Mouse (Mus musculus) megakaryocyte, embryonic 14.5 days (primary cell): ENCODE measurements around the gene Prlh. TPM values are rescaled to one million over a fixed set of nuclear protein-coding genes. Genes with fewer than 3 reads are reported as not detected.

Source experiments
- H3K27me3 ChIP-seq: replicated peaks from 2 replicates; pipeline ENCODE3; 2012; ENCODE audit warnings: inconsistent platforms
- H3K36me3 ChIP-seq: replicated peaks from 2 replicates; pipeline ENCODE3; 2012; ENCODE audit warnings: low read length, inconsistent platforms, mixed read lengths
- H3K4me1 ChIP-seq: 2 replicates; pipeline ENCODE4 v1.6.1; 2012; ENCODE audit warnings: inconsistent platforms
- H3K4me3 ChIP-seq: replicated peaks from 2 replicates; pipeline ENCODE3; 2012; ENCODE audit warnings: moderate library complexity, mild to moderate bottlenecking, inconsistent platforms
- H3K9me3 ChIP-seq: 2 replicates; pipeline ENCODE4 v1.6.1; 2012; ENCODE audit warnings: inconsistent platforms
- FLI1 ChIP-seq: IDR thresholded peaks from 2 replicates; pipeline ENCODE4 v1.6.1; 2012; ENCODE audit warnings: low read length, inconsistent platforms, mixed read lengths
- GATA1 ChIP-seq: IDR thresholded peaks from 3 replicates; pipeline ENCODE4 v1.6.1; 2012; ENCODE audit warnings: mixed read lengths, low read length, inconsistent platforms, borderline replicate concordance
- polyA plus RNA-seq: library from polyadenylated mRNA; stranded (reverse); fragments of >175 nt; gene quantifications from 2 replicates; pipeline ENCODE4 v1.2.3, GENCODE M21; 2012; ENCODE audit warnings: low replicate concordance; ENCODE audit not compliant: insufficient read depth

The Prlh gene
- polyA plus RNA-seq, 1 experiment: not detected

DNA sequence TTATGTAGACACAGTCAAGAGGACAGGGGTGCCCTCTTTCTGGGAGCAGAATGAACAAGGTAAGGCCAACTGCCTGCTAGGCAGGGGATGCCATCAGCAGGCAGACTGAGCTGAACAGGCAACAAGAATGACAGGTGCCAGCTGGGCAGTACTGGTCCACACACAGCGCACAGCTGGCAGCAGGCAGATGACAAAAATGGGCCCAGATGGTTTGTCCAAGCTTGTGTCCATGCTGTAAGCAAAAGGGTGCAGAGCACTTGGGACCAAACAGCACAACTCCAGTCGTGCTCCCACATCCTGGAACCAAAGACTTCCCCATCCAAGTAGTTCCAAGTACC lies 20.6 kb downstream of the Prlh start:
- H3K4me1 ChIP-seq: peaks cover 79% of the 10 kb centered on the region
- H3K27me3 ChIP-seq: peaks cover 15% of the 10 kb centered on the region
- no peaks in the 10 kb centered on the region for H3K36me3 ChIP-seq
- peak overlapping the region; percentile 83 for H3K4me3 ChIP-seq
- TF ChIP-seq FLI1: no peak
- no peak for TF ChIP-seq GATA1
- no peaks in the 10 kb centered on the region for H3K9me3 ChIP-seq

GRCm38 (mm10) chr1:90974906-90975649 lies 22.2 kb downstream of the Prlh start:
- Histone ChIP-seq H3K36me3 (no peaks in the 10 kb centered on the region), H3K9me3 (no peaks in the 10 kb centered on the region), H3K4me3 (peak overlapping the region; percentile 88), H3K4me1 (peaks cover 65% of the 10 kb centered on the region), H3K27me3 (peaks cover 11% of the 10 kb centered on the region)
- no peak for TF ChIP-seq GATA1
- TF ChIP-seq FLI1: peak; percentile 58; the same call in 1 of the 2 replicates

GRCm38 (mm10) chr1:90975960-90976359 lies 23.1 kb downstream of the Prlh start:
- TF ChIP-seq GATA1 (no peak), FLI1 (no peak)
- Histone ChIP-seq H3K27me3 (peaks cover 6% of the 10 kb centered on the region), H3K4me1 (peaks cover 61% of the 10 kb centered on the region), H3K36me3 (no peaks in the 10 kb centered on the region), H3K4me3 (no peak overlapping the region), H3K9me3 (no peaks in the 10 kb centered on the region)

DNA sequence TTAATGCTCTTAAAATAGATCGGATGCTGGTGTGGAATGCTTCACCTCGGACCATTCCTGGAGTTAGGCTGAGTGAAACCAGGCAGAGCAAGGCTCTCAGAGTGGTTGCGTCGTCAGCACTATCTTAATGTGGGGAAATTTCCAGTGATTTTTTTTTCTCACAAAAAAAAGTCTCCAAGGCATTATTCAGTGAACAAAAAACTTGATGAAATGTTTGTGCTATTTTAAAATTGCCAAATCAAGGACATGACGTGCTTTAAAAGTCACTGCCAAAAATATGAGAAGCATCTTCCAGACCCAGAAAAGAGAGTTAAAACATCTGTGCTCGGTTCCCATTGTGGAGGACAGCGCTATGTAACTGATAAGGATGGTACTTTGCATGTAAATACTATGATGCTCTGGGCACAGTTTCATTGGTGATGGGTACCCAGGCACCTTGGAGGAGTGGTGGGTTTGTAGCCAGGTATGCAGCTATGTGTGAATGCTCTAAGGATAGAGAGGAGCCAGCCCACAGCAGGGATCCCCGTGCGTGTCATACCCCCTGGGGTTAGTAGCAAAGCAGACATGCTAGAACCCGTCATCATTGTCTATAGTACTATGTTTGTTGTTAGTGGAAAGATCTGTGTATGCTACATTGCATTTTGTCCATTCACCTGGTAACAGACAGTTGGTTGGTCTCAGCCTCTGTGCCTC lies 27.9 kb downstream of the Prlh start:
- Histone ChIP-seq H3K4me1 (peaks cover 19% of the 10 kb centered on the region), H3K4me3 (no peak overlapping the region), H3K9me3 (peaks cover 12% of the 10 kb centered on the region), H3K36me3 (no peaks in the 10 kb centered on the region), H3K27me3 (peaks cover 6% of the 10 kb centered on the region)
- TF ChIP-seq FLI1: no peak
- TF ChIP-seq GATA1: no peak

DNA sequence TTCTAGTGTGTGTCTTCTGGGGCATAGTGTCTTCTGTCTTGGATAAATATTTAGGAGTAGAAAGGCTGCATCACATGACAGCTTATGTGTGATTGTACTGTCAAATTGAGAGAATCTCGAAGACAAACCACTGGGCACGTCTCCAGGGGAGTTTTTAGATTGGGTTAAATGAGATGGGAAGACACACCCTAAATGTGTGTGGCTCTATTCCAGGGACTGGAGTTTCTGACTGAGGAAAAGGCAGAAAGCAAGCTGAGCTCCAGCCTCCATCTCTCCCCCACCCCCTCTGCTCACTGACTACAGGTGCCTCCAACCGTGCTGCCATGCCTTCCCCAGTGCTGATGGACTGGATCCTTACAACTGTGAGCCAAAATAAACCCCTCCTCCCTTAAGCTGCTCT lies 28.4 kb downstream of the Prlh start:
- no peak overlapping the region for H3K4me3 ChIP-seq
- no peaks in the 10 kb centered on the region for H3K36me3 ChIP-seq
- H3K27me3 ChIP-seq: peaks cover 6% of the 10 kb centered on the region
- TF ChIP-seq GATA1 (no peak), FLI1 (no peak)
- peaks cover 12% of the 10 kb centered on the region for H3K9me3 ChIP-seq
- H3K4me1 ChIP-seq: peaks cover 13% of the 10 kb centered on the region

DNA sequence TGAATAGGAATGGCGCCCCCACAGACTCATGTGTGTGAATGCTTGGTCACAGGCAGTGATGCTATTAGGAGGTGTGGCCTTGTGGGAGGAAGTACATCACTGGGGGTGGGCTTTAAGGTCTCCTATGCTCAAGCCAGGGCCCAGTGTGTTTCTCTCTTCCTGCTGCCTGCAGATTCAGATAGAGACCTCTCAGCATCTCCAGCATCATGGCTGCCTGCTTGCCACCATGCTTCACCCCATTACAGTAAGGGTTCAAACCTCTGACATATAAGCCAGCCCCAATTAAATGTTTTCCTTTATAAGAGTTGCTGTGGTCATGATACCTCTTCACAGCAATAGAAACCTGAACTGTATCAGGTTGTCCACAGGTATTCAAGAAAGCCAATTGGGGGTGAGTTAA lies 43.0 kb downstream of the Prlh start:
- H3K9me3 ChIP-seq: peaks cover 11% of the 10 kb centered on the region
- TF ChIP-seq FLI1 (no peak), GATA1 (no peak)

DNA sequence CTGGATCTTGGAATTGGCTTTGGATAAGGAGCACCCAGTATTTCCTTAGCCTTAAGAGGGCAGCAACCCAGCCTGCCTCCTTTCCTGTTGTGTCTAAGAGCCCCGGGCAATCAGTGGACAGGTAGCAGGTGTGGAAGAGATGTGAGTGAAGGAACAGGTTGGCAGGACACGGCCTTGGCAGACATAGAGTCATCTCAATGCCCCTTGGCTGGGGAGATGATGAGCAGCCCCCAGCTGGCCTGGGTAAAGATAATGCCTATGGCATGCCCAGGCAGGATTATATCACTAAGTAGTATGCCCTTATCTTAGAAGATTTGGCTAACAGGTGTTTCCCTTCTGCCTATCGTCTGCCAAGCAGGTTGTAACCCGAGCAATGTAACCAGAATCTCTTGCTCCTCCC lies 44.2 kb downstream of the Prlh start:
- TF ChIP-seq FLI1 (no peak), GATA1 (no peak)
- H3K9me3 ChIP-seq: peaks cover 11% of the 10 kb centered on the region
- peaks cover 5% of the 10 kb centered on the region for H3K36me3 ChIP-seq
- H3K4me1 ChIP-seq: peaks cover 49% of the 10 kb centered on the region
- H3K4me3 ChIP-seq: no peak overlapping the region
- H3K27me3 ChIP-seq: peaks cover 46% of the 10 kb centered on the region

More for the DNA sequence above, 43.0 kb downstream of the Prlh start:
- H3K4me1 ChIP-seq: peaks cover 37% of the 10 kb centered on the region
- peaks cover 37% of the 10 kb centered on the region for H3K27me3 ChIP-seq
- H3K4me3 ChIP-seq: no peak overlapping the region
- no peaks in the 10 kb centered on the region for H3K36me3 ChIP-seq

DNA sequence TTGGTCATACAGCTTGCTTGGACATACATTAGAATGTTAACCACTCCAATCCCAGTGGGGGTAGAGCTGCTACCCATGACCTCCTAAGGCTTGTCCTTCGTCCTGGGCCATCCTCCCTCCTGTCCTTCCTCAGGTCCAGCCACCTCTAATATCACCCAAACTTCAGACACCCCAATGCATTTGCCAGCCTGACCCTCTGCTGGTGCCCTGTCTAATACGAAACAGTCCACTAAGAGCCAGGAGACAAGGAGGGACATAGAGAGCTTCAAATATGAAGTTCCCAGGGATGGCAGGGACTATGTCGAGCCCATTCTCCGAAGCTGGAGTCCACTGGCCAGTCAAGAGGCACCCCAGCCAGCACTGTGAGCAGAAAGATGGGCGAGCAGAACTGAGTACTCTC lies 44.7 kb downstream of the Prlh start:
- peak overlapping the region; percentile 97 for H3K4me3 ChIP-seq
- H3K36me3 ChIP-seq: peaks cover 7% of the 10 kb centered on the region
- TF ChIP-seq FLI1: no peak
- H3K27me3 ChIP-seq: peaks cover 46% of the 10 kb centered on the region
- peaks cover 54% of the 10 kb centered on the region for H3K4me1 ChIP-seq
- H3K9me3 ChIP-seq: peaks cover 11% of the 10 kb centered on the region

GRCm38 (mm10) chr1:90998268-90998890 lies 45.5 kb downstream of the Prlh start, which contains the start of gene Lrrfip1:
TSS of gene Lrrfip1 (plus strand) at chr1:90998737.
- TF ChIP-seq FLI1 (no peak), GATA1 (no peak)
- Histone ChIP-seq H3K27me3 (peaks cover 46% of the 10 kb centered on the region), H3K4me1 (peaks cover 61% of the 10 kb centered on the region), H3K36me3 (peaks cover 10% of the 10 kb centered on the region), H3K4me3 (peak within 1 kb of the TSS; percentile 97), H3K9me3 (peaks cover 11% of the 10 kb centered on the region)
